Mouse (Mus musculus) yolk sac, embryonic 10.5 days (tissue): Measurements from ENCODE around the gene Map3k20.

Experiments
- DNase-seq: peaks from one replicate; pipeline ENCODE4 v3.0.0-alpha.2; 2017; ENCODE audit warnings: low spot score

Map3k20 gene

GRCm38 (mm10) chr2:72321591-72321990 lies 36.2 kb downstream of the Map3k20 start:
- no peak for DNase-seq

DNA sequence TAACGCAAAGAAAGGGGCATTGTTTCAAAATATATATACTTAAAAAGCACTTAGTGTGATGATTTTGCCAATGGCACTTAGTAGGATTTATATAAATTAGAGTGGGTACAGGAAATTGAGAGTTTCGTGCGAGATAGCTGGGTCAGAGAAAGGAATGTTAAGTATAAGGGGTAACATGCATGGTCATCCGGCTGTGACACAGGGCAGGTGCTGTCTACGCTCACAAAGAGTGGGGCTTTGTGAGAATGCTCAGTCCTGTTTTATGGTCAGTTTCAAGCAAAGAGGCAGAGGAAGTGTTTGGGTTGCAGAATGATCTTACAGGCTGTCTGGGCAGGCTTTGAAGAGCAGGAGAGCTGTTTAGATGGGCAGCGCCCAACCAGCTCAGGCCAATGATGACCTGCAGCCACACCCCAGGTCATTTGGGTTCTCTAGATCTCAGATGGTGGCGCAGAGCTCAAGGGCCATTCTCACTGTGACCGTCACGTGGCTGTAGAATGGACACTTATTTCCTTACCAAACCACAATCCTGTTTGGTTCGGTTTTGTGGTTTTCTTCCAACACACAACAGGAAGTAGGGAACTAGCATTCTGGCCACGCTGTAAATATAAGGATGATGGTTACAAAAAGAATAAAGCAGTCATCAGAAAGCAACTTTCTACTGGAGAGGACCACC lies 37.4 kb downstream of the Map3k20 start:
- DNase-seq, result no peak

- no peak for DNase-seq
Measured at GRCm38 (mm10) chr2:72324436-72324835, 39.0 kb downstream of the Map3k20 start.

DNA sequence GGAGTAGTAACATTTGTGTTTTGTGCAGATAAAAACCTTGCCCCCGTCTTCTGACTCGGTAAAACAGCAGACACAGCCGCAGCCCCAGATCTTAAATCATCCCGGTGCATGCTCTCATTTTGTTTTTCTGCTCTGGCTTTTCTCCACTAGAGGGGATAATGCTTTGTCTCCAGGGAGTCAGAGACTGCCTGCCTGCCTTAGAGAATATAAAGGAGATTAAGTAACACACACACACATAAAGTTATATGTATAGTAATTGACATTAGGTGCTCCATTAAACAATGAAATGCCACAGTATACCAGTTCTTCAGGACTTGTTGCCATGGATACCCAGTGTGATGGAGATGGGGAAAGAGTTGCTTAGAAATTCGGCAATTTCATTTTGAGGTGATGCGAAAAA lies 41.1 kb downstream of the Map3k20 start:
- no peak for DNase-seq

GRCm38 (mm10) chr2:72328435-72328834 lies 43.0 kb downstream of the Map3k20 start:
- DNase-seq, result no peak

DNA sequence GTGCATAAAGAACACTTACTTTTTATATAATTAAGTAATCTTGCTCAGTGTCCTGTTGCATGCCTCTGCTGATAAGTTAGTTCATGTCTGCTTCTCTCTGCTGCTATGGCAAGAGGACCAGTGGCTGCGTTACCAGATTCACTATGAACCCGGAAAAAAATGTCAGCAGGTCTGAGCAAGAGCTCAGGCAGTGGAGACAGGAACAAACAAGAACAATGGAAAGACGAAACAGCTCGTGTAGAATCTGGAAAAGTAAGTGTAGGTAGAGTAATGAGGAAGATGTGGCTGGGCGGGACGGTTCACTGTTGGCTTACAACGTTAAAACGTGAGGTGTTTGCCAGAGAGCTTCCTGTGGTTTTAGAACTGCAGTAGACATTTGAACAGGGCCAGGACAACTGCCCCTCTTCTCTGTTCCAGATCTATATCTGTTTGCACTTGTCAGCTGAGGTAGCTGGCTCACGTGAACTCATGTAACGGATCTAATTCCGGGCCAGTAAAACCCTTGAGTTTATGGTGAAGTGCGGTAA lies 45.6 kb downstream of the Map3k20 start:
- no peak for DNase-seq

DNA sequence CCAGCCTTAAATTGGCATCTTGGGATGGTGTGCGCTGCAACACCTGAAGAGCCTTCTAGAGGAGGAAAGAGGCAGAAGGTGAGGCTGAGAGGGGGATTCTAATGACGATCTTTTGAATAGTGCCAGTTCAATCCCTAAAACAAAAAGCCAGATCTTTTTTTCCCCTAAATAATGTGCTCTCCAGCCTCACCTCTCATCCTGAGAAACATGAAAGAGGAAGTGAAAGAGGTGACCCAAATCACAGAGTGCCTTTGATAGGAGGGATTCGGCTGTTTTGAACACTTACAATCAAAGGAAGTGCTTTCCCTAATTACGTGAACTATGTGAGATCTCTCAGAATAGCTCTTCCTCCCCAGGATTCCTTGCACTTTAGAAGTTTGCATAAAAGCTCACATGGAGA lies 46.6 kb downstream of the Map3k20 start:
- no peak for DNase-seq

GRCm38 (mm10) chr2:72333210-72333609 lies 47.8 kb downstream of the Map3k20 start:
- no peak for DNase-seq

DNA sequence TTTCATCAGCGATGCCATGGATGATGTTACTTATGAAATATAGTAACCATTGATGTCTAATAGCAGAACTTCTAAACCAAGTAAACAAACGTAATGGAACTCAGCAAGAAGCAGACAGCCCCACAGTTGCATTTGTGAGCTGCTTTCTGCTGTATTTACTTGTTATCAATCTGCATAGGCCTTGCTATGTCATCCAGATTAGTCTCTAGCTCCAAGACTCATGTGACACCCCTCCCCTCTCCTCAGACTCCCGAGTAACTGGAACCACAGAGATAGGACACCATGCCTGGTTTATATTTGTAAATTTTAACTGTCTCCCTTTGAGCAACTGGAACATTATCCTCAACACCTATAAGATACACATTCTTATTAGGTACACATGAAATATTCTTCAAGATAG lies 51.4 kb downstream of the Map3k20 start:
- no peak for DNase-seq

- no peak for DNase-seq
Measured at GRCm38 (mm10) chr2:72345281-72345680, 59.8 kb downstream of the Map3k20 start.

GRCm38 (mm10) chr2:72351329-72351728 lies 65.9 kb downstream of the Map3k20 start:
- no peak for DNase-seq

GRCm38 (mm10) chr2:72351776-72352175 lies 66.3 kb downstream of the Map3k20 start:
- no peak for DNase-seq

- DNase-seq, result no peak
Measured at GRCm38 (mm10) chr2:72352756-72353155, 67.3 kb downstream of the Map3k20 start.

DNA sequence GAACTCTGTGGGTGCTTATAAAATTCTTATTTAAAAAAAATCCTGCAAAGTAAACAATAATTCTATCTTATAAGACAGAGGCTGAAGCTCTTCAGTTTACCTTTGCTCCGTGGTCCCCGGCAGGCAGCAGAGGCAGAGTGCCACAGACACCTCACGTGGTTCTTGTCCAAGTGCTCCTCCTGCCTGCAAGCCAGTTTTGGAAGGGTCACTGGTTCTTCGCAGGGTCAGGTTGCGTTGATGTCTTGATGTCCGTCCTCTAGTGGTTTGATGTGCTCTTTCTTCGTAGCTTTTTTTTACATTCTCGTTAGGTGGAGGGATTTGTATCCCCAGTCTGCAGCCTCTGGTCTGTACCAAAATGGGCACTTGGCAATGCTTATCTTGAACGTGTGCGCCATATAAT lies 71.0 kb downstream of the Map3k20 start:
- DNase-seq, result no peak

- DNase-seq, result no peak
Measured at GRCm38 (mm10) chr2:72361572-72361971, 76.1 kb downstream of the Map3k20 start.

DNA sequence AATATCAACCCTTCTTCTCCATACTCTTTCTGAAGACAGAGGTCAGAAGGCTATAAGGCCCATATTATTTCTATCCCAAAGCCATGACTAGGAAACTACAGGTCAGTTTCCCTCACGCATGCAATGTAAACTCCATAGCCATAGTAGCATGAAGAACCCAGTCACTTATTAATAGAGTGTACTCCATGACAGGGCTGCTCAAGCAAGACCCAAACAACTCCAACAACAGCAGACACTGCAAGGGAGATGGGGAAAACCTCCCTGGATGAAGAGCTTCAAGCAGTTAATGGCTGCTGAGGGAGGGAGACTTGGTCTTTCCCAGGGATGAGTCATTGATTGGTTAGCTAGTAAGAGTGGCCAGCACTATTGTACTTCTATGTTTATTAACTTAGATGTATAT lies 78.0 kb downstream of the Map3k20 start:
- no peak for DNase-seq

GRCm38 (mm10) chr2:72365930-72366329 lies 80.5 kb downstream of the Map3k20 start:
- no peak for DNase-seq

DNA sequence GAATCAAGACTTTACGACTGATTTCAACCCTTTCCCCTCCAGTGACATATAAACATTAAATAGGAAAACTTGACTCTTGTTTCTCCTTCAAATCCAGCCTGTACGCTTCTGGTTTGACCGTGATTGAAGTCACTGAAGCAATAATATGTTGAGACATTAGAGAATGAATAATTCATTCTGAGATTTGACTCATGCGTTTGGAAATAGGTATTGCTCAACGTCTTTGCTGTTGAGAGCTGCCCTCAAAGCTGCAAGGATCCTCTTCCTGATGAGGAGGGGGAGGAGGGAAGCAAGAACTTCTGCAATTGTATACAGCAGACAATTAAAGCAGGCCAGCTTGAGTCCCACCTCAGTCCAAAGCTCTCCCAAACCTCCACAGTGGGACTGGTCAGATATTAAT lies 81.1 kb downstream of the Map3k20 start:
- DNase-seq, result no peak

GRCm38 (mm10) chr2:72367850-72368249 lies 82.4 kb downstream of the Map3k20 start:
- no peak for DNase-seq

- peak; percentile 42 for DNase-seq
Measured at GRCm38 (mm10) chr2:72369140-72369600, 83.7 kb downstream of the Map3k20 start.

- no peak for DNase-seq
Measured at GRCm38 (mm10) chr2:72372136-72372535, 86.7 kb downstream of the Map3k20 start.

- DNase-seq, result no peak
Measured at GRCm38 (mm10) chr2:72374076-72374475, 88.6 kb downstream of the Map3k20 start.

DNA sequence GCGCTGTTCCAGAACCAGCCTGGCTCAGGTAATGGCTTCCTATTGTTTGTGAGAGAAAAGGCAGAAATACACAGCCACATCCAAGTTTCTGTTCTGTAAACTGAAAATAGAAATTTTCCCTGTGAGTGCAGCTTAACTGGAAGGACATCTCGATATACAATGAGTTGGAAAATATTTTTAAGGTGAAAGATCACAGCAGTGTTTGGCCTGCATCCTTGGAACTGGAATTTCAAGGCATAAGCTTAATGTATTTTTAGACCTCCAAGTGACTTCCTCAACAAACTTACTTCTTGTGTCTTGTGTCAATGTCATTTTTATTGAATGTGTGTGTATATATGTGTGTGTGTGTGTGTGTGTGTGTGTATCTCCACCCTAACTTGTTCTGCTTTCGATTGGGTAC lies 90.4 kb downstream of the Map3k20 start:
- no peak for DNase-seq

DNA sequence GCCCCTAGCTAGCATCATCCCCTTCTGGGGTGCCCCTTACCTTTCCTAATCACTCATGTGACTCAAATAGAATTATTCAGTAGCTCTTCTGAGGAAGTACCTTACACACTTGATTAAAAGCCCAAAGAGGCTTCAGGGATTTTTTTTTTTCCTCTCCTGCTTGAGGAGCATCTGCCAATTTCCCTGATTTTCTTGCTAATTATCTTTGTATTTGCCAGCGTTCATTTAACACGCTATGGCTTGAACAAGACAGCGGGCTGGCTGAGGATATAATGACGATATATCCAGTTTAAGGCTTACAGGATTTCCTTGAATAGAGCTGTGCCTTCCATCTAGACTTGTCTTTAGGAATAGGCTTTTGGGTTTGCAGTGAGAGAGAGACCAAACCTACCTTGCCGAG lies 91.5 kb downstream of the Map3k20 start:
- no peak for DNase-seq
